Mouse (Mus musculus) right cerebral cortex, adult 18-20 months (tissue): ENCODE results near the gene Plekha7.
A peak's percentile ranks its signal among the peaks of the same experiment; 100 is the strongest.

Experiments used
- DNase-seq: peaks from one replicate; pipeline ENCODE4 v3.0.0; 2022; ENCODE audit warnings: mixed read lengths

The Plekha7 gene

GRCm38 (mm10) chr7:116220103-116220707, 88.0 kb downstream of the Plekha7 start:
- DNase-seq: no peak

- no peak for DNase-seq
Observed at GRCm38 (mm10) chr7:116217747-116218146, 90.4 kb downstream of the Plekha7 start.

GRCm38 (mm10) chr7:116211904-116212303, 96.3 kb downstream of the Plekha7 start:
- DNase-seq: no peak

GRCm38 (mm10) chr7:116209926-116210631, 98.1 kb downstream of the Plekha7 start:
- DNase-seq: no peak

GRCm38 (mm10) chr7:116208880-116209279, 99.3 kb downstream of the Plekha7 start:
- no peak for DNase-seq

GRCm38 (mm10) chr7:116206806-116207571, 101.2 kb downstream of the Plekha7 start:
- no peak for DNase-seq

- DNase-seq: no peak
Observed at GRCm38 (mm10) chr7:116205451-116205850, 102.7 kb downstream of the Plekha7 start.

GRCm38 (mm10) chr7:116202033-116202681, 106.0 kb downstream of the Plekha7 start:
- no peak for DNase-seq

GRCm38 (mm10) chr7:116200951-116201351, 107.2 kb downstream of the Plekha7 start:
- no peak for DNase-seq

GRCm38 (mm10) chr7:116200544-116200943, 107.6 kb downstream of the Plekha7 start:
- no peak for DNase-seq

GRCm38 (mm10) chr7:116198902-116199301, 109.3 kb downstream of the Plekha7 start:
- no peak for DNase-seq

- DNase-seq: peak; percentile 37
Observed at GRCm38 (mm10) chr7:116198407-116198806, 109.8 kb downstream of the Plekha7 start.

GRCm38 (mm10) chr7:116196974-116197679, 111.0 kb downstream of the Plekha7 start:
- DNase-seq: no peak

GRCm38 (mm10) chr7:116194996-116195395, 113.2 kb downstream of the Plekha7 start:
- DNase-seq: no peak

GRCm38 (mm10) chr7:116192966-116193365, 115.2 kb downstream of the Plekha7 start:
- no peak for DNase-seq

- DNase-seq: no peak
Observed at GRCm38 (mm10) chr7:116192096-116192595, 116.0 kb downstream of the Plekha7 start.

GRCm38 (mm10) chr7:116191138-116191537, 117.0 kb downstream of the Plekha7 start:
- peak; percentile 75 for DNase-seq

- no peak for DNase-seq
Observed at GRCm38 (mm10) chr7:116189708-116190107, 118.5 kb downstream of the Plekha7 start.

- no peak for DNase-seq
Observed at GRCm38 (mm10) chr7:116188391-116188790, 119.8 kb downstream of the Plekha7 start.

- DNase-seq: no peak
Observed at GRCm38 (mm10) chr7:116187521-116187920, 120.7 kb downstream of the Plekha7 start.

- DNase-seq: peak; percentile 34
Observed at GRCm38 (mm10) chr7:116186847-116187246, 121.3 kb downstream of the Plekha7 start.

GRCm38 (mm10) chr7:116186156-116186555, 122.0 kb downstream of the Plekha7 start:
- peak; percentile 64 for DNase-seq
